Mouse (Mus musculus) CH12.LX (cell line): Measurements from ENCODE around the gene Rhoq. TPM values are rescaled to one million over a fixed set of nuclear protein-coding genes. Genes with fewer than 3 reads are reported as not detected.

ENCODE experiments used
- DNase-seq: peaks from one replicate; pipeline ENCODE4 v3.0.0-alpha.2; 2013; ENCODE audit errors: extremely low read depth
- H3K27ac ChIP-seq: 2 replicates; pipeline ENCODE4 v1.5.1; 2012; ENCODE audit warnings: low read depth, mild to moderate bottlenecking, control low read depth, moderate library complexity; ENCODE audit not compliant: insufficient read depth
- H3K27me3 ChIP-seq: replicated peaks from 2 replicates; pipeline ENCODE3; 2012; ENCODE audit warnings: inconsistent platforms
- H3K36me3 ChIP-seq, 2 experiments: replicated peaks in 1 of 2; 2 replicates each; pipeline versions ENCODE3 to v1.6.1; 2012; ENCODE audit warnings: inconsistent platforms in 1 of 2, low read length in 1 of 2, mild to moderate bottlenecking in 1 of 2, mixed read lengths in 1 of 2, moderate library complexity in 1 of 2; ENCODE audit not compliant: control insufficient read depth in 1 of 2, insufficient read depth in 1 of 2
- H3K4me1 ChIP-seq, 2 experiments: 2 replicates each; pipeline ENCODE4 v1.6.1; 2012; ENCODE audit warnings: inconsistent platforms in 1 of 2, moderate library complexity in 1 of 2; ENCODE audit not compliant: insufficient read depth in 2 of 2, control insufficient read depth in 1 of 2
- H3K4me2 ChIP-seq: 2 replicates; pipeline ENCODE4 v1.6.1; 2012; ENCODE audit warnings: low read depth, mild to moderate bottlenecking, control low read depth; ENCODE audit not compliant: poor library complexity, insufficient read depth, severe bottlenecking
- H3K4me3 ChIP-seq, 3 experiments: fragments of 150-350 bp in 1 of 3; sonication (generic) in 1 of 3; replicated peaks in 1 of 3; 2 replicates each; pipeline versions ENCODE3 to v1.5.1; 2011 to 2012; ENCODE audit warnings: low read depth in 2 of 3, low read length in 2 of 3, mild to moderate bottlenecking in 2 of 3, moderate library complexity in 2 of 3, control low read depth in 1 of 3, improper control_type of control experiment in 1 of 3, inconsistent platforms in 1 of 3, mixed read lengths in 1 of 3; ENCODE audit not compliant: poor library complexity in 1 of 3
- H3K79me2 ChIP-seq: replicated peaks from 2 replicates; pipeline ENCODE4 v1.6.1; 2012; ENCODE audit warnings: mild to moderate bottlenecking, moderate library complexity; ENCODE audit not compliant: control insufficient read depth, poor library complexity, insufficient read depth, severe bottlenecking; ENCODE audit errors: extremely low read depth
- H3K9ac ChIP-seq: 2 replicates; pipeline ENCODE4 v1.6.1; 2012; ENCODE audit warnings: low read depth, mild to moderate bottlenecking, control low read depth, moderate library complexity; ENCODE audit not compliant: insufficient read depth
- H3K9me3 ChIP-seq: replicated peaks from 2 replicates; pipeline ENCODE3; 2012; ENCODE audit warnings: low read length, inconsistent platforms, mixed read lengths
- CHD1 ChIP-seq: IDR thresholded peaks from 2 replicates; pipeline ENCODE4 v1.6.1; 2012; ENCODE audit warnings: low read depth, low read length, improper control_type of control experiment, inconsistent platforms
- CTCF ChIP-seq, 2 experiments: IDR thresholded peaks in 1 of 2; conservative IDR thresholded peaks in 1 of 2; 2 replicates each; pipeline ENCODE4 v1.5.1; 2011 to 2012; ENCODE audit warnings: low read depth in 2 of 2, low read length in 2 of 2, improper control_type of control experiment in 1 of 2, inconsistent platforms in 1 of 2, mild to moderate bottlenecking in 1 of 2, moderate library complexity in 1 of 2
- E2F4 ChIP-seq: IDR thresholded peaks from 2 replicates; pipeline ENCODE4 v1.6.1; 2011; ENCODE audit warnings: low read depth, low read length, improper control_type of control experiment; ENCODE audit not compliant: insufficient replicate concordance
- ELF1 ChIP-seq: IDR thresholded peaks from 2 replicates; pipeline ENCODE4 v1.6.1; 2014; ENCODE audit warnings: low read depth, mild to moderate bottlenecking, inconsistent platforms, low read length, improper control_type of control experiment
- EP300 ChIP-seq: IDR thresholded peaks from 2 replicates; pipeline ENCODE4 v1.6.1; 2011; ENCODE audit warnings: low read length, improper control_type of control experiment
- GABPA ChIP-seq: IDR thresholded peaks from 2 replicates; pipeline ENCODE4 v1.6.1; 2012; ENCODE audit warnings: low read depth, low read length, improper control_type of control experiment, inconsistent platforms; ENCODE audit not compliant: insufficient replicate concordance
- JUN ChIP-seq: IDR thresholded peaks from 2 replicates; pipeline ENCODE4 v1.6.1; 2011; ENCODE audit warnings: low read depth, mild to moderate bottlenecking, low read length, improper control_type of control experiment, moderate library complexity; ENCODE audit not compliant: insufficient read depth
- JUND ChIP-seq: conservative IDR thresholded peaks from 2 replicates; pipeline ENCODE4 v1.6.1; 2011; ENCODE audit warnings: low read depth, low read length, improper control_type of control experiment
- MAFK ChIP-seq: IDR thresholded peaks from 2 replicates; pipeline ENCODE4 v1.6.1; 2011; ENCODE audit warnings: low read length, improper control_type of control experiment; ENCODE audit not compliant: insufficient replicate concordance
- MAX ChIP-seq: IDR thresholded peaks from 2 replicates; pipeline ENCODE4 v1.6.1; 2011; ENCODE audit warnings: low read length, improper control_type of control experiment
- MEF2A ChIP-seq: IDR thresholded peaks from 2 replicates; pipeline ENCODE4 v1.6.1; 2014; ENCODE audit warnings: low read depth, mild to moderate bottlenecking, inconsistent platforms, low read length, improper control_type of control experiment, borderline replicate concordance
- MXI1 ChIP-seq: IDR thresholded peaks from 2 replicates; pipeline ENCODE4 v1.6.1; 2011; ENCODE audit warnings: mild to moderate bottlenecking, low read depth, low read length, improper control_type of control experiment
- MYC ChIP-seq: IDR thresholded peaks from 2 replicates; pipeline ENCODE4 v1.6.1; 2011; ENCODE audit warnings: low read depth, mild to moderate bottlenecking, improper control_type of control experiment, low read length
- NELFE ChIP-seq: IDR thresholded peaks from 2 replicates; pipeline ENCODE4 v1.6.1; 2011; ENCODE audit warnings: low read depth, low read length, improper control_type of control experiment
- NRF1 ChIP-seq: IDR thresholded peaks from 2 replicates; pipeline ENCODE4 v1.6.1; 2014; ENCODE audit warnings: low read depth, mild to moderate bottlenecking, inconsistent platforms, low read length, improper control_type of control experiment, moderate library complexity
- PAX5 ChIP-seq: IDR thresholded peaks from 2 replicates; pipeline ENCODE4 v1.6.1; 2012; ENCODE audit warnings: low read length, inconsistent platforms, mixed read lengths
- POLR2A ChIP-seq: IDR thresholded peaks from 2 replicates; pipeline ENCODE4 v1.6.1; 2011; ENCODE audit warnings: low read depth, mild to moderate bottlenecking, improper control_type of control experiment, low read length
- POLR2AphosphoS2 ChIP-seq: IDR thresholded peaks from 2 replicates; pipeline ENCODE4 v1.6.1; 2011; ENCODE audit warnings: low read depth, low read length, improper control_type of control experiment
- RAD21 ChIP-seq: IDR thresholded peaks from 2 replicates; pipeline ENCODE4 v1.6.1; 2011; ENCODE audit warnings: low read depth, mild to moderate bottlenecking, low read length, improper control_type of control experiment, moderate library complexity
- RCOR1 ChIP-seq: conservative IDR thresholded peaks from 2 replicates; pipeline ENCODE4 v1.6.1; 2012; ENCODE audit warnings: low read depth, mild to moderate bottlenecking, inconsistent platforms, low read length, improper control_type of control experiment
- SIN3A ChIP-seq: IDR thresholded peaks from 2 replicates; pipeline ENCODE4 v1.6.1; 2012; ENCODE audit warnings: low read length, improper control_type of control experiment, inconsistent platforms
- SMC3 ChIP-seq: IDR thresholded peaks from 2 replicates; pipeline ENCODE4 v1.6.1; 2011; ENCODE audit warnings: low read depth, low read length, improper control_type of control experiment
- TBP ChIP-seq: conservative IDR thresholded peaks from 2 replicates; pipeline ENCODE4 v1.6.1; 2011; ENCODE audit warnings: low read depth, low read length, improper control_type of control experiment
- TCF12 ChIP-seq: IDR thresholded peaks from 2 replicates; pipeline ENCODE4 v1.6.1; 2014; ENCODE audit warnings: low read depth, mild to moderate bottlenecking, inconsistent platforms, low read length, improper control_type of control experiment
- UBTF ChIP-seq: IDR thresholded peaks from 2 replicates; pipeline ENCODE4 v1.6.1; 2012; ENCODE audit warnings: low read depth, mild to moderate bottlenecking, inconsistent platforms, low read length, improper control_type of control experiment, moderate library complexity
- USF2 ChIP-seq: conservative IDR thresholded peaks from 2 replicates; pipeline ENCODE4 v1.6.1; 2011; ENCODE audit warnings: low read depth, low read length, improper control_type of control experiment
- ZC3H11A ChIP-seq: IDR thresholded peaks from 2 replicates; pipeline ENCODE4 v1.6.1; 2012; ENCODE audit warnings: low read depth, mild to moderate bottlenecking, inconsistent platforms, low read length, improper control_type of control experiment
- ZKSCAN1 ChIP-seq: IDR thresholded peaks from 2 replicates; pipeline ENCODE4 v1.6.1; 2012; ENCODE audit warnings: low read depth, inconsistent platforms, low read length, improper control_type of control experiment, borderline replicate concordance
- ZMIZ1 ChIP-seq: IDR thresholded peaks from 2 replicates; pipeline ENCODE4 v1.6.1; 2012; ENCODE audit warnings: low read depth, mild to moderate bottlenecking, inconsistent platforms, low read length, improper control_type of control experiment
- ZNF384 ChIP-seq: IDR thresholded peaks from 2 replicates; pipeline ENCODE4 v1.6.1; 2012; ENCODE audit warnings: low read depth, low read length, improper control_type of control experiment, inconsistent platforms
- dilution Hi-C: fragments of 300-500 bp; cut with MboI; formaldehyde crosslinking; loops from 2 replicates; pipeline ENCODE4 v1.14.3; 2020; ENCODE audit warnings: low sequenced_read_pairs; ENCODE audit not compliant: extremely low pct_unique_long_range_greater_than_20kb, extremely low pct_ligation_motif_present
- in situ Hi-C: fragments of 300-500 bp; cut with MboI; formaldehyde crosslinking; loops from 3 replicates; pipeline ENCODE4 v1.14.3; 2019; ENCODE audit warnings: low sequenced_read_pairs, low pct_ligation_motif_present, low pct_unique_long_range_greater_than_20kb, mixed read lengths
- polyA plus RNA-seq: library from polyadenylated mRNA; unstranded; fragments of >175 nt; gene quantifications from 2 replicates; pipeline ENCODE4 v1.2.1, GENCODE M21; 2012; ENCODE audit warnings: low read depth; ENCODE audit not compliant: insufficient read length
- total RNA-seq, 2 experiments: library from RNA; depleted of rRNA; stranded (reverse); fragments of 300-350 nt in 1 of 2; fragments of >200 nt in 1 of 2; gene quantifications; 2 replicates each; pipeline ENCODE4 v1.2.3; 2012 to 2014

Rhoq gene
- total and polyA plus RNA-seq, 3 experiments = 18.8 to 24.4 (median 23.2) TPM

DNA sequence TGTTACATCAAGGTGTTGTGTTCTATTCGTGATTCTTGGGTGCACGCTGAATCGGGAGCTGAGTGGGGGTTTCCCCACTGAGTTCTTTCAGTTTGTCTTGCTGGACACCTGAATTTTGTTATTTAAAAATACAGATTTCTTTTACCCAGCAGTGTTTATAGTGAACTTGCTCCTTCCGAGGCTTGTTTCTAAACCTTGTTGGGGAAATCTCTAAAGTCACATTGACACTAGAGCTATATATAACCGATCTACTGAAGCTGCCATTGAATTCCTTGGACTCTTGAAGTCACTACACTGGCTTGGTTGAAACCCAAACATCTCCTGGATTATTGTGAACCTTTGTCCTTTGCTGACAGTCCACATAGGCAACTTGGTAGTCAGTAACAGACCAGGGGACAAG lies 5.6 kb upstream of the Rhoq start:
- in situ Hi-C loops = no loop called here
- dilution Hi-C loops = no loop called here
- TF ChIP-seq JUND = no peak
- TF ChIP-seq MYC = 0 out of 2 replicates have a peak, but pooled peaks have one; percentile 6
- TF ChIP-seq MAX = 0 out of 2 replicates have a peak, but pooled peaks have one; percentile 23
- TF ChIP-seq POLR2AphosphoS2 = no peak
- no peak for TF ChIP-seq MAFK
- peak; percentile 51; the same call in 1 of the 2 replicates for TF ChIP-seq SIN3A
- no peak for TF ChIP-seq ZC3H11A
- no peak for TF ChIP-seq SMC3
- TF ChIP-seq ZMIZ1 = no peak; the same call in 1 of the 2 replicates
- TF ChIP-seq USF2 = no peak
- 0 out of 2 replicates have a peak, but pooled peaks have one; percentile 63 for TF ChIP-seq CHD1
- TF ChIP-seq GABPA = no peak
- peak; percentile 48 for TF ChIP-seq EP300
- no peak for TF ChIP-seq RCOR1
- no peak for TF ChIP-seq MXI1
- TF ChIP-seq RAD21 = no peak
- no peak for TF ChIP-seq PAX5
- no peak for TF ChIP-seq NRF1
- TF ChIP-seq TBP = no peak
- no peak for TF ChIP-seq NELFE
- no peak for TF ChIP-seq E2F4
- no peak; the same call in 1 of the 2 replicates for TF ChIP-seq JUN
- no peak for TF ChIP-seq ZKSCAN1
- TF ChIP-seq POLR2A = no peak
- TF ChIP-seq ELF1 = no peak
- TF ChIP-seq MEF2A = 0 out of 2 replicates have a peak, but pooled peaks have one; percentile 19
- TF ChIP-seq ZNF384 = no peak
- TF ChIP-seq TCF12 = 0 out of 2 replicates have a peak, but pooled peaks have one; percentile 19
- TF ChIP-seq CTCF (conservative IDR thresholded peaks at IDR 0.05 in 1 of 2, IDR thresholded peaks at IDR 0.05 in 1 of 2; ENCODE audit: low read depth in 2 of 2, low read length in 2 of 2) = no peak
- TF ChIP-seq UBTF = no peak

More for the DNA sequence above, 5.6 kb upstream of the Rhoq start:
- Histone ChIP-seq H3K27me3 (no peaks in the 10 kb centered on the region), H3K9ac (peak overlapping the region; percentile 77), H3K4me3 (peak overlapping the region; percentile 34 to 60 (median 52)), H3K4me2 (peak overlapping the region; percentile 31), H3K9me3 (peaks cover 24% of the 10 kb centered on the region), H3K27ac (peak overlapping the region; percentile 90), H3K4me1 (peaks cover 20 to 53% of the 10 kb centered on the region in 2 experiments), H3K79me2 (no peaks in the 10 kb centered on the region), H3K36me3 (peaks cover 0 to 2% of the 10 kb centered on the region in 2 experiments)
- no peak for DNase-seq
